Mouse (Mus musculus) liver, adult 2 months (tissue): ENCODE data around the gene Inca1.

Experiments
- CTCF ChIP-seq: fragments of 200-500 bp; IDR thresholded peaks from 2 replicates; pipeline ENCODE4 v1.5.1; 2011; ENCODE audit warnings: low read depth, low read length, control low read depth
- POLR2A ChIP-seq: fragments of 200-500 bp; IDR thresholded peaks from 2 replicates; pipeline ENCODE4 v1.6.1; 2011; ENCODE audit warnings: low read length, control low read depth; ENCODE audit not compliant: insufficient read depth; ENCODE audit errors: extremely low read depth

DNA sequence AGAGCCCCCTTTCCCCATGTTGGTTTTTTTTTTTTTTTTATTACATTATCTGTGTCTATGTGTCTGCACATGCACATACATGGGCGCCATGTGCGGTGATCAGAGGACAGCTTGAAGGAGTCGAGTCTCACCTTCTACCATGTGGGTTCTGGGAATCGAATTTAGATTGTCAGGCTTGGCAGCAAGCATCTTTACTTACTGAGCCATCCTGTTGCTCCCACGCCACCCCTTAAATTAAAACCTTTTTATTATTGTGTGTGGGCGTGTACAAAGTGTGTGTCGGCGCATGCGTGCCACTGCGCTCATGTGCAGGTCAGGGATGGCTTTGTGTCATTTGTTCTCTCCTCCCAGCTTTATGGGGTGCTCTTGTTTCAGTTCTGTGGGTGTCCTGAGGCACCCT, 11.1 kb upstream of the Inca1 start:
- TF ChIP-seq CTCF: no peak
- no peak for TF ChIP-seq POLR2A
